Mouse (Mus musculus): ENCODE data around the gene Cntrob.

Gene Cntrob

GRCm38 (mm10) chr11:69298231-69298630 is 25.3 kb downstream of the Cntrob start:
- DNase-seq (ENCODE audit: low read depth, low spot score): no peak

GRCm38 (mm10) chr11:69297799-69298198 is 25.8 kb downstream of the Cntrob start:
- no peak for DNase-seq (ENCODE audit: low read depth, low spot score)

- no peak for DNase-seq (ENCODE audit: low read depth, low spot score)
Observed at GRCm38 (mm10) chr11:69295286-69295685, 28.3 kb downstream of the Cntrob start.

- DNase-seq (ENCODE audit: low read depth, low spot score): no peak
Observed at GRCm38 (mm10) chr11:69291111-69291510, 32.5 kb downstream of the Cntrob start.

- no peak for DNase-seq (ENCODE audit: low read depth, low spot score)
Observed at GRCm38 (mm10) chr11:69277267-69277666, 46.3 kb downstream of the Cntrob start.

GRCm38 (mm10) chr11:69276081-69276480 is 47.5 kb downstream of the Cntrob start:
- DNase-seq (ENCODE audit: low read depth, low spot score): no peak

- DNase-seq (ENCODE audit: low read depth, low spot score): no peak
Observed at GRCm38 (mm10) chr11:69275650-69276049, 47.9 kb downstream of the Cntrob start.

GRCm38 (mm10) chr11:69272122-69272740 is 51.3 kb downstream of the Cntrob start:
- DNase-seq (ENCODE audit: low read depth, low spot score): peak; percentile 72

GRCm38 (mm10) chr11:69269575-69269974 is 54.0 kb downstream of the Cntrob start:
- DNase-seq (ENCODE audit: low read depth, low spot score): peak; percentile 56

- no peak for DNase-seq (ENCODE audit: low read depth, low spot score)
Observed at GRCm38 (mm10) chr11:69268100-69268499, 55.5 kb downstream of the Cntrob start.

- DNase-seq (ENCODE audit: low read depth, low spot score): no peak
Observed at GRCm38 (mm10) chr11:69267341-69267740, 56.2 kb downstream of the Cntrob start.

GRCm38 (mm10) chr11:69266253-69266652 is 57.3 kb downstream of the Cntrob start:
- no peak for DNase-seq (ENCODE audit: low read depth, low spot score)

GRCm38 (mm10) chr11:69265410-69265809 is 58.2 kb downstream of the Cntrob start:
- DNase-seq (ENCODE audit: low read depth, low spot score): no peak

GRCm38 (mm10) chr11:69264276-69264675 is 59.3 kb downstream of the Cntrob start:
- no peak for DNase-seq (ENCODE audit: low read depth, low spot score)

GRCm38 (mm10) chr11:69260111-69260510 is 63.5 kb downstream of the Cntrob start:
- no peak for DNase-seq (ENCODE audit: low read depth, low spot score)

- no peak for DNase-seq (ENCODE audit: low read depth, low spot score)
Observed at GRCm38 (mm10) chr11:69258287-69258686, 65.3 kb downstream of the Cntrob start.

GRCm38 (mm10) chr11:69257807-69258206 is 65.8 kb downstream of the Cntrob start:
- no peak for DNase-seq (ENCODE audit: low read depth, low spot score)

- DNase-seq (ENCODE audit: low read depth, low spot score): no peak
Observed at GRCm38 (mm10) chr11:69257072-69257471, 66.5 kb downstream of the Cntrob start.

GRCm38 (mm10) chr11:69254808-69255207 is 68.8 kb downstream of the Cntrob start:
- no peak for DNase-seq (ENCODE audit: low read depth, low spot score)

- no peak for DNase-seq (ENCODE audit: low read depth, low spot score)
Observed at GRCm38 (mm10) chr11:69253131-69253530, 70.4 kb downstream of the Cntrob start.

- no peak for DNase-seq (ENCODE audit: low read depth, low spot score)
Observed at GRCm38 (mm10) chr11:69251953-69252352, 71.6 kb downstream of the Cntrob start.

- DNase-seq (ENCODE audit: low read depth, low spot score): no peak
Observed at GRCm38 (mm10) chr11:69251135-69251842, 72.3 kb downstream of the Cntrob start.

GRCm38 (mm10) chr11:69250106-69250505 is 73.5 kb downstream of the Cntrob start:
- DNase-seq (ENCODE audit: low read depth, low spot score): no peak
